Mouse (Mus musculus) MEL (cell line): ENCODE results near the gene Dnajc5g.

Experiments used
- CTCF ChIP-seq, 3 experiments: IDR thresholded peaks in 2 of 3; conservative IDR thresholded peaks in 1 of 3; 2 replicates each; pipeline ENCODE4 v1.5.1; 2011 to 2012; ENCODE audit warnings: low read length in 3 of 3, low read depth in 2 of 3, mild to moderate bottlenecking in 2 of 3, improper control_type of control experiment in 1 of 3, inconsistent platforms in 1 of 3, mixed read lengths in 1 of 3, moderate library complexity in 1 of 3; ENCODE audit not compliant: control insufficient read depth in 1 of 3, insufficient read depth in 1 of 3, poor library complexity in 1 of 3, severe bottlenecking in 1 of 3
- ELF1 ChIP-seq: IDR thresholded peaks from 2 replicates; pipeline ENCODE4 v1.6.1; 2014; ENCODE audit warnings: low read depth, mild to moderate bottlenecking, inconsistent platforms, low read length, improper control_type of control experiment, moderate library complexity
- HCFC1 ChIP-seq: IDR thresholded peaks from 2 replicates; pipeline ENCODE4 v1.6.1; 2012; ENCODE audit warnings: low read depth, mild to moderate bottlenecking, inconsistent platforms, low read length, improper control_type of control experiment, moderate library complexity
- POLR2A ChIP-seq, 2 experiments: IDR thresholded peaks; 2 replicates each; pipeline ENCODE4 v1.6.1; 2011 to 2012; ENCODE audit warnings: low read length in 2 of 2, mild to moderate bottlenecking in 2 of 2, control low read depth in 1 of 2, improper control_type of control experiment in 1 of 2, low read depth in 1 of 2, moderate library complexity in 1 of 2; ENCODE audit not compliant: control insufficient read depth in 1 of 2, insufficient read depth in 1 of 2, poor library complexity in 1 of 2
- RCOR1 ChIP-seq: IDR thresholded peaks from 2 replicates; pipeline ENCODE4 v1.6.1; 2012; ENCODE audit warnings: low read depth, mild to moderate bottlenecking, inconsistent platforms, low read length, improper control_type of control experiment
- SIN3A ChIP-seq: IDR thresholded peaks from 2 replicates; pipeline ENCODE4 v1.6.1; 2012; ENCODE audit warnings: low read length, improper control_type of control experiment, inconsistent platforms
- TBP ChIP-seq: IDR thresholded peaks from 2 replicates; pipeline ENCODE4 v1.8.0; 2011; ENCODE audit warnings: low read depth, low read length, improper control_type of control experiment
- USF1 ChIP-seq: IDR thresholded peaks from 2 replicates; pipeline ENCODE4 v1.6.1; 2014; ENCODE audit warnings: low read depth, mild to moderate bottlenecking, inconsistent platforms, low read length, improper control_type of control experiment, moderate library complexity

GRCm38 (mm10) chr5:31069810-31070209 lies 36.3 kb upstream of the Dnajc5g start:
- TF ChIP-seq RCOR1 (no peak), POLR2A (IDR thresholded peaks at IDR 0.05; ENCODE audit: control insufficient read depth in 1 of 2, insufficient read depth in 1 of 2, low read depth in 1 of 2, low read length in 2 of 2, poor library complexity in 1 of 2) (no peak), CTCF (IDR thresholded peaks at IDR 0.05 in 2 of 3, conservative IDR thresholded peaks at IDR 0.05 in 1 of 3; ENCODE audit: control insufficient read depth in 1 of 3, insufficient read depth in 1 of 3, low read depth in 2 of 3, low read length in 3 of 3, poor library complexity in 1 of 3, severe bottlenecking in 1 of 3) (no peak), TBP (no peak), ELF1 (no peak), SIN3A (no peak), USF1 (no peak), HCFC1 (no peak)
